Mouse (Mus musculus): ENCODE measurements at regions not wholly inside any gene's neighbourhood (a gene's known extent, or its start where the extent isn't known, plus 50 kb on each side); places are given as distances from the start of the nearest gene placed in this dataset.

- H3K4me3 ChIP-seq (ENCODE audit: control insufficient read depth in 1 of 2, insufficient read depth in 1 of 2, low read depth in 2 of 2, low read length in 2 of 2) = no peak overlapping the region
- peaks cover 0 to 6% of the 10 kb centered on the region in 2 experiments; a peak in 2 of 4 replicates for H3K36me3 ChIP-seq (ENCODE audit: control insufficient read depth in 1 of 2, insufficient read depth in 2 of 2, low read length in 2 of 2)
- TF ChIP-seq MAZ (IDR thresholded peaks at IDR 0.05; ENCODE audit: low read depth, low read length) (no peak), JUND (IDR thresholded peaks at IDR 0.05; ENCODE audit: low read depth, low read length) (no peak), POLR2A (IDR thresholded peaks at IDR 0.05; ENCODE audit: control insufficient read depth in 1 of 2, insufficient read depth in 1 of 2, low read depth in 1 of 2, low read length in 2 of 2, poor library complexity in 1 of 2) (no peak), ZNF384 (IDR thresholded peaks at IDR 0.05; ENCODE audit: low read depth, low read length) (no peak), E2F4 (IDR thresholded peaks at IDR 0.05; ENCODE audit: borderline replicate concordance, low read depth, low read length) (no peak), GABPA (IDR thresholded peaks at IDR 0.05; ENCODE audit: low read depth, low read length) (no peak), HCFC1 (IDR thresholded peaks at IDR 0.05; ENCODE audit: low read depth, low read length) (no peak), SIN3A (IDR thresholded peaks at IDR 0.05; ENCODE audit: low read length) (no peak), USF2 (IDR thresholded peaks at IDR 0.05; ENCODE audit: borderline replicate concordance in 1 of 2, insufficient read depth in 1 of 2, low read depth in 1 of 2, low read length in 2 of 2) (no peak), MAX (IDR thresholded peaks at IDR 0.05; ENCODE audit: low read length) (no peak), ZC3H11A (IDR thresholded peaks at IDR 0.05; ENCODE audit: low read depth, low read length) (no peak), POLR2AphosphoS2 (IDR thresholded peaks at IDR 0.05; ENCODE audit: low read length) (no peak), NELFE (IDR thresholded peaks at IDR 0.05; ENCODE audit: low read depth, low read length) (no peak), MXI1 (IDR thresholded peaks at IDR 0.05; ENCODE audit: low read depth, low read length) (no peak), NRF1 (IDR thresholded peaks at IDR 0.05; ENCODE audit: insufficient read depth, low read depth, low read length, poor library complexity, severe bottlenecking) (no peak), TBP (IDR thresholded peaks at IDR 0.05; ENCODE audit: low read depth, low read length) (no peak), ETS1 (IDR thresholded peaks at IDR 0.05; ENCODE audit: low read depth, low read length) (no peak), CHD1 (IDR thresholded peaks at IDR 0.05; ENCODE audit: low read depth, low read length) (no peak), MAFK (IDR thresholded peaks at IDR 0.05; ENCODE audit: borderline replicate concordance, low read depth, low read length) (no peak), MYC (IDR thresholded peaks at IDR 0.05; ENCODE audit: low read depth, low read length) (no peak)
- no peak for DNase-seq (ENCODE audit: low read depth, low spot score)
- no peak overlapping the region for H3K9ac ChIP-seq (ENCODE audit: control insufficient read depth, low read depth, low read length, poor library complexity, severe bottlenecking)
- peaks cover 3 to 15% of the 10 kb centered on the region in 2 experiments; a peak in 3 of 4 replicates for H3K4me1 ChIP-seq (ENCODE audit: control insufficient read depth in 1 of 2, insufficient read depth in 2 of 2, low read length in 2 of 2)
- no peaks in the 10 kb centered on the region for H3K27me3 ChIP-seq (ENCODE audit: control insufficient read depth in 1 of 2, insufficient read depth in 2 of 2, low read length in 2 of 2)
- H3K79me2 ChIP-seq (ENCODE audit: control insufficient read depth, insufficient read depth, low read length, poor library complexity) = no peaks in the 10 kb centered on the region
- no peaks in the 10 kb centered on the region for H3K9me3 ChIP-seq (replicated peaks; ENCODE audit: insufficient read depth, low read length)
- peak overlapping the region; percentile 50; the same call in 1 of the 2 replicates for H3K27ac ChIP-seq (ENCODE audit: control insufficient read depth, low read depth, low read length)
Observed at GRCm38 (mm10) chr1:35814207-35814606, 254.0 kb upstream of the Hs6st1 start.

GRCm38 (mm10) chr1:35814751-35815150, 253.4 kb upstream of the Hs6st1 start:
- no peak for TF ChIP-seq ZNF384 (IDR thresholded peaks at IDR 0.05; ENCODE audit: low read depth, low read length)
- TF ChIP-seq MYB (IDR thresholded peaks at IDR 0.05; ENCODE audit: low read depth, low read length) = no peak
- no peak for TF ChIP-seq TAL1 (IDR thresholded peaks at IDR 0.05; ENCODE audit: low read length)
- no peak for TF ChIP-seq GABPA (IDR thresholded peaks at IDR 0.05; ENCODE audit: low read depth, low read length)
- TF ChIP-seq EP300 (IDR thresholded peaks at IDR 0.05; ENCODE audit: low read depth in 1 of 2, low read length in 2 of 2) = no peak
- no peak for TF ChIP-seq NRF1 (IDR thresholded peaks at IDR 0.05; ENCODE audit: insufficient read depth, low read depth, low read length, poor library complexity, severe bottlenecking)
- TF ChIP-seq BHLHE40 (IDR thresholded peaks at IDR 0.05; ENCODE audit: borderline replicate concordance, low read depth, low read length) = no peak
- TF ChIP-seq RAD21 (IDR thresholded peaks at IDR 0.05; ENCODE audit: low read depth, low read length) = no peak
- no peak for TF ChIP-seq MXI1 (IDR thresholded peaks at IDR 0.05; ENCODE audit: low read depth, low read length)
- TF ChIP-seq MAZ (IDR thresholded peaks at IDR 0.05; ENCODE audit: low read depth, low read length) = no peak
- TF ChIP-seq RCOR1 (IDR thresholded peaks at IDR 0.05; ENCODE audit: low read depth, low read length) = no peak
- TF ChIP-seq JUND (IDR thresholded peaks at IDR 0.05; ENCODE audit: low read depth, low read length) = no peak
- no peak for TF ChIP-seq MEF2A (IDR thresholded peaks at IDR 0.05; ENCODE audit: extremely low read depth, insufficient replicate concordance, low read depth, low read length, poor library complexity, severe bottlenecking)
- no peak for TF ChIP-seq MAX (IDR thresholded peaks at IDR 0.05; ENCODE audit: low read length)
- no peaks in the 10 kb centered on the region; a peak in 1 of 4 replicates for H3K27me3 ChIP-seq (ENCODE audit: control insufficient read depth in 1 of 2, insufficient read depth in 2 of 2, low read length in 2 of 2)
- peaks cover 3 to 15% of the 10 kb centered on the region in 2 experiments; a peak in 3 of 4 replicates for H3K4me1 ChIP-seq (ENCODE audit: control insufficient read depth in 1 of 2, insufficient read depth in 2 of 2, low read length in 2 of 2)

More at GRCm38 (mm10) chr1:35814751-35815150, 253.4 kb upstream of the Hs6st1 start:
- H3K27ac ChIP-seq (ENCODE audit: control insufficient read depth, low read depth, low read length) = no peak overlapping the region
- H3K79me2 ChIP-seq (ENCODE audit: control insufficient read depth, insufficient read depth, low read length, poor library complexity) = no peaks in the 10 kb centered on the region
- H3K36me3 ChIP-seq (ENCODE audit: control insufficient read depth in 1 of 2, insufficient read depth in 2 of 2, low read length in 2 of 2) = peaks cover 0 to 6% of the 10 kb centered on the region in 2 experiments; a peak in 2 of 4 replicates
- no peaks in the 10 kb centered on the region for H3K9me3 ChIP-seq (replicated peaks; ENCODE audit: insufficient read depth, low read length)
- peak; percentile 11 for DNase-seq (ENCODE audit: low read depth, low spot score)
- no peak overlapping the region for H3K9ac ChIP-seq (ENCODE audit: control insufficient read depth, low read depth, low read length, poor library complexity, severe bottlenecking)
- H3K4me3 ChIP-seq (ENCODE audit: control insufficient read depth in 1 of 2, insufficient read depth in 1 of 2, low read depth in 2 of 2, low read length in 2 of 2) = no peak overlapping the region
